ENCODE assay signal across 11 mouse cellular contexts in the genomic region with DNA sequence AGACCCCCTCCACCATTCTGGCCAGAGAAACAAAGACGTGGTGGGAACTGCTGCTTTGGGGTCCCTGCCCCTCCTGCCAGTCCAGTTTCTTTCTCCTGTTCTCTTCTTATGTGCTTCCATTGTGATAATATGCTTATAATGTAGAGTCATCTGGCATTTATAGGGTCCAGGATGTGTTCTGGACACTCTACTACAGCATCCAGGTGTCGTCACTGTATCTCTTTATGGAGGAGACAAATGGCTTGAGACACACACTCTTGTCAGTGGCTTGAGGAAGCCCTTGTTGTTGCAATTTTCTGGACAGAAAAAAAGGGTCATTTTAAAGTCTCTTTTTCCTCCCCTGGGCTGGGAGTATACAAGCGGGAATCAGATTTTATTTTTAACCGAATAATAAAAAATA. TPM values are rescaled to one million over a fixed set of nuclear protein-coding genes. Genes with fewer than 3 reads are reported as not detected.
A peak's percentile ranks its signal among the peaks of the same experiment; 100 is the strongest.
DNase-seq lines count a peak whose midpoint lies in the region; ATAC-seq lines count a peak whose summit lies in the region.
"Had no signal": no experiment of that assay in that cellular context is flagged by ENCODE, and none has a peak within 500 bp of the region (broad histone marks: within the 10 kb centered on the region; RNA-seq: fewer than 3 reads in every experiment).

No protein-coding gene starts in this region.

- no peaks in the 10 kb centered on the region for H3K36me3 ChIP-seq in heart, embryonic 13.5 days
- H3K36me3 ChIP-seq in megakaryocyte, embryonic 14.5 days (replicated peaks; ENCODE audit: low read length), result peaks cover 19% of the 10 kb centered on the region
- no peaks in the 10 kb centered on the region for H3K36me3 ChIP-seq in hindbrain, embryonic 15.5 days
- H3K36me3 ChIP-seq in midbrain, embryonic 15.5 days (replicated peaks), result no peaks in the 10 kb centered on the region
- H3K36me3 ChIP-seq: liver, embryonic 15.5 days had no signal

- H3K9me3 ChIP-seq in heart, embryonic 13.5 days, result no peaks in the 10 kb centered on the region
- H3K9me3 ChIP-seq in megakaryocyte, embryonic 14.5 days, result peaks cover 19% of the 10 kb centered on the region
- H3K9me3 ChIP-seq in hindbrain, embryonic 15.5 days, result no peaks in the 10 kb centered on the region
- no peaks in the 10 kb centered on the region for H3K9me3 ChIP-seq in midbrain, embryonic 15.5 days
- H3K9me3 ChIP-seq: liver, embryonic 15.5 days had no signal

- H3K27ac ChIP-seq in heart, embryonic 13.5 days (replicated peaks), result no peak overlapping the region
- no peak overlapping the region; the same call in 1 of the 2 replicates for H3K27ac ChIP-seq in hindbrain, embryonic 15.5 days (replicated peaks)
- H3K27ac ChIP-seq in midbrain, embryonic 15.5 days, result 0 out of 2 replicates have a peak overlapping the region, but pooled peaks have one; percentile 22

- no peak for ATAC-seq in heart, embryonic 13.5 days (ENCODE audit: extremely low read depth, insufficient number of reproducible peaks, low FRiP score, low TSS enrichment)
- ATAC-seq in megakaryocyte, adult 5-6 weeks (ENCODE audit: poor library complexity, severe bottlenecking), result no peak
- no peak for ATAC-seq in hindbrain, embryonic 15.5 days (ENCODE audit: low FRiP score, low read depth)
- peak; percentile 40; the same call in 1 of the 2 replicates for ATAC-seq in midbrain, embryonic 15.5 days (replicated peaks)

- WGBS in heart, embryonic 13.5 days, result 37% methylated on average over 4 of the region's 4 CpGs
- 35% methylated on average over 4 of the region's 4 CpGs for WGBS in hindbrain, embryonic 15.5 days
- 29% methylated on average over 4 of the region's 4 CpGs for WGBS in midbrain, embryonic 15.5 days

- H3K27me3 ChIP-seq in heart, embryonic 13.5 days (replicated peaks), result no peaks in the 10 kb centered on the region
- H3K27me3 ChIP-seq in megakaryocyte, embryonic 14.5 days (replicated peaks), result no peaks in the 10 kb centered on the region
- H3K27me3 ChIP-seq in hindbrain, embryonic 15.5 days, result no peaks in the 10 kb centered on the region
- no peaks in the 10 kb centered on the region for H3K27me3 ChIP-seq in midbrain, embryonic 15.5 days (replicated peaks)
- H3K27me3 ChIP-seq: CH12.LX; liver, embryonic 15.5 days had no signal

- H3K4me1 ChIP-seq in heart, embryonic 13.5 days, result peaks cover 16% of the 10 kb centered on the region
- H3K4me1 ChIP-seq in megakaryocyte, embryonic 14.5 days, result peaks cover 93% of the 10 kb centered on the region
- H3K4me1 ChIP-seq in hindbrain, embryonic 15.5 days (replicated peaks), result peaks cover 12% of the 10 kb centered on the region
- H3K4me1 ChIP-seq in midbrain, embryonic 15.5 days, result peaks cover 10% of the 10 kb centered on the region

- H3K9ac ChIP-seq in heart, embryonic 13.5 days, result no peak overlapping the region; the same call in 1 of the 2 replicates
- no peak overlapping the region for H3K9ac ChIP-seq in hindbrain, embryonic 15.5 days
- H3K9ac ChIP-seq in midbrain, embryonic 15.5 days, result no peak overlapping the region
- H3K9ac ChIP-seq: liver, embryonic 15.5 days had no signal

- DNase-seq in heart, adult 9 months (ENCODE audit: low spot score in 2 of 2), result no peak
- no peak for DNase-seq in left cerebral cortex, adult 18-20 months (ENCODE audit: low spot score in 2 of 2)
- DNase-seq: cerebellum, adult 11 months had no signal

- peak overlapping the region; percentile 59 for H3K4me2 ChIP-seq in heart, embryonic 13.5 days
- H3K4me2 ChIP-seq in hindbrain, embryonic 15.5 days, result 0 out of 2 replicates have a peak overlapping the region, but pooled peaks have one; percentile 49
- H3K4me2 ChIP-seq in midbrain, embryonic 15.5 days, result no peak overlapping the region

- no peak overlapping the region for H3K4me3 ChIP-seq in heart, embryonic 13.5 days
- peak overlapping the region; percentile 71 for H3K4me3 ChIP-seq in megakaryocyte, embryonic 14.5 days (replicated peaks)
- H3K4me3 ChIP-seq in hindbrain, embryonic 15.5 days, result no peak overlapping the region
- H3K4me3 ChIP-seq in midbrain, embryonic 15.5 days, result no peak overlapping the region
- H3K4me3 ChIP-seq: liver, embryonic 15.5 days had no signal

RNA-seq across cellular contexts. Expression of a gene that starts 33.3 kb away (rescaled TPM):
- polyA plus RNA-seq in heart, embryonic 13.5 days (2015; fragmentation: Nextera tagmentation; extraction: Ambion mirVana), result 3.1 and 3.2 TPM in 2 replicates
- not detected in 2 replicates for polyA plus RNA-seq in megakaryocyte, embryonic 14.5 days (2012; ENCODE audit: insufficient read depth, low replicate concordance)
- total RNA-seq in megakaryocyte, adult 5-6 weeks (2015), result 0.13 TPM in 1 of 2 replicates, not detected in the other
- 12.9 and 15.8 TPM in 2 replicates for total RNA-seq in megakaryocyte, adult 5-6 weeks (2017)
- 12.2 and 13.4 TPM in 2 replicates for polyA plus RNA-seq in hindbrain, embryonic 15.5 days (2015; fragmentation: Nextera tagmentation; extraction: Ambion mirVana)
- 12.4 and 15.4 TPM in 2 replicates for polyA plus RNA-seq in midbrain, embryonic 15.5 days (2015; fragmentation: Nextera tagmentation; extraction: Ambion mirVana)
- 1 to 10 TPM; 3.2 to 3.9 TPM for total RNA-seq in left cerebral cortex, adult 18-20 months (2021)
- total RNA-seq: adrenal gland, postnatal 14 days had no signal
